Mouse (Mus musculus) cerebellum, postnatal 4 days (tissue): Measurements from ENCODE around the gene Mier3.
"Not testable (repeated sequence)": the region's sequence is repeated elsewhere in the genome, so short reads cannot be mapped to it uniquely, and the experiment has no call there.

Source experiments
- DNase-seq, 2 experiments: peaks; one replicate each; pipeline ENCODE4 v3.0.0; 2022; ENCODE audit warnings: low spot score in 2 of 2, mixed read lengths in 1 of 2

Gene Mier3

GRCm38 (mm10) chr13:111703396-111703795 lies 22.6 kb downstream of the Mier3 start:
- DNase-seq = no peak

- not testable (repeated sequence) for DNase-seq
Measured at GRCm38 (mm10) chr13:111703952-111704351, 23.2 kb downstream of the Mier3 start.

GRCm38 (mm10) chr13:111710531-111710930 lies 29.8 kb downstream of the Mier3 start:
- DNase-seq = no peak

GRCm38 (mm10) chr13:111719726-111720125 lies 38.9 kb downstream of the Mier3 start:
- DNase-seq = no peak

- DNase-seq = peak in 1 of 2 experiments; percentile 8
Measured at GRCm38 (mm10) chr13:111724811-111725164, 44.0 kb downstream of the Mier3 start.

- peak; percentile 79 to 92 for DNase-seq
Measured at GRCm38 (mm10) chr13:111725165-111726077, 44.6 kb downstream of the Mier3 start.

- no peak for DNase-seq
Measured at GRCm38 (mm10) chr13:111726898-111727297, 46.1 kb downstream of the Mier3 start.

GRCm38 (mm10) chr13:111741204-111741990 lies 60.6 kb downstream of the Mier3 start:
- DNase-seq = no peak

- DNase-seq = peak in 1 of 2 experiments; percentile 60
Measured at GRCm38 (mm10) chr13:111741991-111742615, 61.3 kb downstream of the Mier3 start.

GRCm38 (mm10) chr13:111744233-111745000 lies 63.6 kb downstream of the Mier3 start:
- DNase-seq = no peak

- peak in 1 of 2 experiments; percentile 45 for DNase-seq
Measured at GRCm38 (mm10) chr13:111745216-111745615, 64.4 kb downstream of the Mier3 start.

GRCm38 (mm10) chr13:111746831-111747230 lies 66.1 kb downstream of the Mier3 start:
- DNase-seq = no peak

GRCm38 (mm10) chr13:111748301-111749062 lies 67.7 kb downstream of the Mier3 start:
- DNase-seq = no peak

- DNase-seq = no peak
Measured at GRCm38 (mm10) chr13:111753321-111753720, 72.5 kb downstream of the Mier3 start.

- no peak for DNase-seq
Measured at GRCm38 (mm10) chr13:111755377-111755776, 74.6 kb downstream of the Mier3 start.

- no peak for DNase-seq
Measured at GRCm38 (mm10) chr13:111755937-111756336, 75.2 kb downstream of the Mier3 start.

GRCm38 (mm10) chr13:111756986-111757385 lies 76.2 kb downstream of the Mier3 start:
- no peak for DNase-seq

GRCm38 (mm10) chr13:111762526-111762925 lies 81.7 kb downstream of the Mier3 start:
- no peak for DNase-seq
